Mouse (Mus musculus): Measurements from ENCODE around the gene Strn4.

The Strn4 gene

DNA sequence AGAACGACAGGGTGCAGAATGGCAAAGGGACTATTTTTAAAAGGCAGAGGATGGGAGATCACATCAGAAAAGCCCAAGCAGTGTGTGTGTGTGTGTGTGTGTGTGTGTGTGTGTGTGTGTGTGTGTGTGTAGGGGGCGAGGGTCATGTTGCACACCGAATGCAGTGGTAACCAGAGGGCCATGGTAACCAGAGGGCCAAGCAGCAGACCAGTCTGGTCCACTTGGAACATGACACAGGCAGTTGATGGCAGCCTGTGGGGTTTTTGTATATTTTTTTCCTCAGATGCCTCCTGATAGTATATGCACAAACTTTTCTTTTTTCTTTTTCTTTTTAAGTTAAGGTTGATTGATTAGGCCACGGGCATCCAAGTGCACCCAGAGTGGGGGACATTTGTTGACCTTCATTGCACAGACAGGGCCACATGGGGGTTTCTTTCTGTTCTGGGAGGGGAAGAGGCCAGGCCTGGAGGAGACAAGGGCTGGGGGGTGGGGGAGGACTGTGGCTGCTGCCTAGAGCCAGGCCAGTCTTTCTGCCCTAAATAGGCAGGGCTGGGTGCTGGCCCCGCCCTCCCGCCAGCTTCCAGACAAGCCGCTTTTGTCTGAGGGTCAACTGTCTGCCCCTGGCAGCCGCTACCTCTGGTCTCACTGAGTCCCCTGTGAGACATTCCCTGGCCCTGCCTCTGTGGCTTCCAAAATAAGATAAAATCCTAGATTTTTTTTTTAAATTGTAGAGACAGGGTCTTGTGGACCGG lies 64.3 kb downstream of the Strn4 start:
- peak; percentile 80 for DNase-seq

DNA sequence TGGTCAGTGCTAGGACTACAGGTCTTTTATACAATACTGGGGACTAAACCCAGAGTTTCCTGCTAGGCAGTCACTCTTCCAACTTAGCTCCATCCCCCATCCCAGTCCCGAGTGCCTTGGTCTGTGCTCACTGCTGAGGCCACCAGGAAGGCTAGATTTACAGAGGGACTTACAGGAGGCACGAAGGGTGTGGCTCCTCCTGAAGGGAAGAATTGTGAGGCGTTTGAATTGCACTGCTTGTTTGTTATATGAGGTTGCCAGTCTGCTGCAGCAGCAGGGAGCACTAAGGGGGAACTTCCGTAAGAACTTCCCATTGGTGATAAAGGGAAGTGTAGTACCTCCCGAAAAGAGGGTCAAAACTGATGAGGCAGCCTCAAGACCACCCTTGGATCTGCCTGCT lies 64.9 kb downstream of the Strn4 start:
- DNase-seq, result no peak

DNA sequence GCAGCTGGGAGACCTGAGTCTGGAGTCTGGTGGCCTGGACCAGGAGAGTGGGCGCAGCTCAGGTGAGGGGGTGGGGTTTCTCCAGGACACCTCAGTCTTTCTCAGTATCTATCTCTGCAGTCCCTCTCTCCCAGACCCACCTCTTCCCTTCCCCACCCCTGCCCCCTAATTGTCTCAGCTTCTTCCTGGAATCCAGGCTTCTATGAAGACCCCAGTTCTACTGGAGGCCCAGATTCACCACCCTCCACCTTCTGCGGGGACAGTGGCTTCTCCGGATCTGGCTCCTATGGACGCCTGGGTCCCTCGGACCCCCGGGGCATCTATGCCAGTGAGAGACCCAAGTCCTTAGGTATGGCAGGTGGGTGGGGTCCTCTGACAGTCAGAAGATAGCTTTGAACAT lies 67.5 kb downstream of the Strn4 start:
- DNase-seq, result no peak

DNA sequence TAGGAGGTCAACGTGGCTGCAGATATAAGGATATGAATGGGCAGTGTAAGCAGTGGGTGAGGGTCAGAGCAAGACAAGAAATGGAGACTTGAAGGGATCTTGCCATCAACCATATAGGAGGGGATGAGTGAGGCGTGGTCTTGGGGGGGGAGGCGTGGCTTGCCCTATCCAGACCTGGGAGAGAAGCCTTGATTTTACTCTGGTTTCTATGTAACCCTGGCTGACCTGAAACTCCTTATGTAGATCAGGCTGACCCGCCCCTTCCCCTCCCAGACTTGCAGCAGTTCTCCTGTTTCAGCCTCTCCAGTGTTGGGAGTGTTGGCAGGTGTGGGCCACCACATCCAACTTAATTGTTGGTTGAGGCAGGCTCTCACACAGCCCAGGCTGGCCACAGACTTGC lies 68.6 kb downstream of the Strn4 start:
- DNase-seq, result no peak

DNA sequence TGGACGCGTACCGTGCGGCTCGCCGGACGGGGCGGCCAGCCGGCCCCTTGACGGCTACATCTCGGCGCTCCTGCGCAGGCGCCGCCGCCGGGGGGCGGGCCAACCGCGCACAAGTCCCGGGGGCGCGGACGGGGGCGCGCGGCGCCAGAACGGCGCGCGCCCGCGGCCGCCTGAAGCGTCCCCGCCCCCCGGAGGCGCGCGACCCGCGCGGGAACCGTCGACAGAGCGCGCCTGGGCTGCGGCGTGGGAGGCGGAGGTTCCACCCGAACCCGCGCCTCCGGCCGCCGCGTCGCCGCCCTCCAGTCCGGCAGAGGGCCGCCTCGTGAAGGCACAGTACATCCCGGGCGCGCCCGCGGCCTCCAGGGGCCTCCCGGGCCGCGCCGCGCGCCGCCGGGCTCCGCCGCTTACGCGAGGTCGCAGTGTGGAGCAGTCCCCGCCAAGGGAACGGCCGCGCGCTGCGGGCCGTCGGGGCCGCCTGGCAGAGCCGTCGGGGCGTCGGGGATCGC lies 69.6 kb downstream of the Strn4 start:
- DNase-seq, result no peak

DNA sequence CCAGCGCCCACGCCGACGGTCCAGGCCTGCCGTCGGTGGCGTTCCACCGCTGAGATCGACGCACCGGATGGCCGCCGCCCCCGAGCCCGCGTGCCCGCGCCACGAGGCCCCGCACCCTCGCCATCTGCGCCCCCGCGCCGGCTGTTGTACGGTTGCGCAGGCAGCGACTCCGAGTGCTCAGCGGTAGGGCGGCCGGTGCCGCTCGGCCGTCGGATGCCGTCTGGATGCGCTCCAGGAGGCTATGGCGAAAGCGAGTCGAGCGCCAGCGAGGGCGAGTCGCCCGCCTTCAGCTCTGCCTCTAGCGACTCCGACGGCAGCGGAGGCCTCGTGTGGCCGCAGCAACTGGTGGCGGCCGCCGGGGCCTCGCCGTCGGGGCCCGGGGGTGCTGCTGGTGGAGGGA lies 70.2 kb downstream of the Strn4 start:
- DNase-seq, result no peak

Measured in lung, postnatal 10 days (tissue).